Mouse (Mus musculus): Measurements from ENCODE around the gene Larp4b. TPM values are rescaled to one million over a fixed set of nuclear protein-coding genes. Genes with fewer than 3 reads are reported as not detected.

The Larp4b gene
- polyA plus RNA-seq, 1 experiment from 2014 or later = 45.2 TPM

GRCm38 (mm10) chr13:9139466-9139991, 45.8 kb downstream of the Larp4b start:
- H3K9me3 ChIP-seq (ENCODE audit: control insufficient read depth, low read length) = no peaks in the 10 kb centered on the region
- H3K9ac ChIP-seq (replicated peaks; ENCODE audit: low read depth, low read length) = no peak overlapping the region
- no peaks in the 10 kb centered on the region for H3K4me1 ChIP-seq (ENCODE audit: control insufficient read depth, insufficient read depth, low read length)
- 90% methylated on average over 6 of the region's 6 CpGs for WGBS
- H3K4me2 ChIP-seq (ENCODE audit: low read depth, low read length) = no peak overlapping the region
- no peak overlapping the region for H3K4me3 ChIP-seq (ENCODE audit: low read depth, low read length)
- no peak overlapping the region for H3K27ac ChIP-seq (ENCODE audit: low read depth, low read length)
- no peak for ATAC-seq (ENCODE audit: low read depth)
- H3K36me3 ChIP-seq (ENCODE audit: control insufficient read depth, insufficient read depth, low read length) = peaks cover 21% of the 10 kb centered on the region; the same call in 1 of the 2 replicates
- no peaks in the 10 kb centered on the region for H3K27me3 ChIP-seq (ENCODE audit: control insufficient read depth, insufficient read depth, low read length)

GRCm38 (mm10) chr13:9140204-9140603, 46.5 kb downstream of the Larp4b start:
- H3K36me3 ChIP-seq (ENCODE audit: control insufficient read depth, insufficient read depth, low read length) = peaks cover 22% of the 10 kb centered on the region; the same call in 1 of the 2 replicates
- no peak overlapping the region for H3K27ac ChIP-seq (ENCODE audit: low read depth, low read length)
- H3K4me2 ChIP-seq (ENCODE audit: low read depth, low read length) = no peak overlapping the region
- no peak overlapping the region for H3K4me3 ChIP-seq (ENCODE audit: low read depth, low read length)
- H3K27me3 ChIP-seq (ENCODE audit: control insufficient read depth, insufficient read depth, low read length) = no peaks in the 10 kb centered on the region
- no peaks in the 10 kb centered on the region for H3K9me3 ChIP-seq (ENCODE audit: control insufficient read depth, low read length)
- no peaks in the 10 kb centered on the region for H3K4me1 ChIP-seq (ENCODE audit: control insufficient read depth, insufficient read depth, low read length)
- 84% methylated on average over 10 of the region's 10 CpGs for WGBS
- ATAC-seq (ENCODE audit: low read depth) = 0 out of 2 replicates have a peak, but pooled peaks have one; percentile 44
- no peak overlapping the region for H3K9ac ChIP-seq (replicated peaks; ENCODE audit: low read depth, low read length)

GRCm38 (mm10) chr13:9142371-9142770, 48.7 kb downstream of the Larp4b start:
- Histone ChIP-seq H3K36me3 (ENCODE audit: control insufficient read depth, insufficient read depth, low read length) (peaks cover 30% of the 10 kb centered on the region; the same call in 1 of the 2 replicates), H3K4me1 (ENCODE audit: control insufficient read depth, insufficient read depth, low read length) (no peaks in the 10 kb centered on the region), H3K27me3 (ENCODE audit: control insufficient read depth, insufficient read depth, low read length) (no peaks in the 10 kb centered on the region), H3K9me3 (ENCODE audit: control insufficient read depth, low read length) (no peaks in the 10 kb centered on the region), H3K9ac (replicated peaks; ENCODE audit: low read depth, low read length) (no peak overlapping the region), H3K4me2 (ENCODE audit: low read depth, low read length) (no peak overlapping the region), H3K4me3 (ENCODE audit: low read depth, low read length) (no peak overlapping the region), H3K27ac (ENCODE audit: low read depth, low read length) (no peak overlapping the region)
- WGBS = 14% methylated on average over 2 of the region's 2 CpGs
- ATAC-seq (ENCODE audit: low read depth) = no peak; the same call in 1 of the 2 replicates

GRCm38 (mm10) chr13:9148830-9149229, 55.1 kb downstream of the Larp4b start:
- Histone ChIP-seq H3K27ac (ENCODE audit: low read depth, low read length) (no peak overlapping the region), H3K9me3 (ENCODE audit: control insufficient read depth, low read length) (no peaks in the 10 kb centered on the region), H3K4me3 (ENCODE audit: low read depth, low read length) (no peak overlapping the region), H3K27me3 (ENCODE audit: control insufficient read depth, insufficient read depth, low read length) (no peaks in the 10 kb centered on the region), H3K4me1 (ENCODE audit: control insufficient read depth, insufficient read depth, low read length) (no peaks in the 10 kb centered on the region), H3K4me2 (ENCODE audit: low read depth, low read length) (no peak overlapping the region), H3K9ac (replicated peaks; ENCODE audit: low read depth, low read length) (no peak overlapping the region), H3K36me3 (ENCODE audit: control insufficient read depth, insufficient read depth, low read length) (peaks cover 39% of the 10 kb centered on the region)
- WGBS = 87% methylated on average over 2 of the region's 2 CpGs
- no peak for ATAC-seq (ENCODE audit: low read depth)

GRCm38 (mm10) chr13:9149473-9150217, 56.0 kb downstream of the Larp4b start:
- Histone ChIP-seq H3K9me3 (ENCODE audit: control insufficient read depth, low read length) (no peaks in the 10 kb centered on the region), H3K36me3 (ENCODE audit: control insufficient read depth, insufficient read depth, low read length) (peaks cover 32% of the 10 kb centered on the region), H3K27ac (ENCODE audit: low read depth, low read length) (no peak overlapping the region), H3K27me3 (ENCODE audit: control insufficient read depth, insufficient read depth, low read length) (no peaks in the 10 kb centered on the region), H3K4me2 (ENCODE audit: low read depth, low read length) (no peak overlapping the region), H3K4me1 (ENCODE audit: control insufficient read depth, insufficient read depth, low read length) (no peaks in the 10 kb centered on the region), H3K4me3 (ENCODE audit: low read depth, low read length) (no peak overlapping the region), H3K9ac (replicated peaks; ENCODE audit: low read depth, low read length) (no peak overlapping the region)
- ATAC-seq (ENCODE audit: low read depth) = no peak
- WGBS = 47% methylated on average over 7 of the region's 7 CpGs

DNA sequence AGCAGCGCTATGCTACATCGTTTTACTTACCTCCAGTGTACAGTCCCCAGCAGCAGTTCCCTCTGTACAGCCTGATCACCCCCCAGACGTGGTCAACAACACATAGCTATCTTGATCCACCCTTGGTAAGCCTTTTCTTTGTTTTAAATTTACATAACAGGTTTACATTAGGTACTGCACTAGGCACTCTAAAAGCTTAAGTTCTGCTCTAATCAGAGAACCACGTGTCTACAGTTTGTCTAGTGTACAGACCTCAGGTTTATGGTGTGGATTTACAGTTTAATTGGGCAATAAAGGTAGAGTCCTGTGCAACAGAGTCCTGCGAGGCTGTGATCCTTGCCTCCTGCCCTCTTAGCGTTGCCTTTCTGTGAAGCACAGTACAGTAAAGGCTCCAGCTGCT, 57.4 kb downstream of the Larp4b start:
- no peak overlapping the region for H3K4me3 ChIP-seq (ENCODE audit: low read depth, low read length)
- peaks cover 29% of the 10 kb centered on the region for H3K36me3 ChIP-seq (ENCODE audit: control insufficient read depth, insufficient read depth, low read length)
- ATAC-seq (ENCODE audit: low read depth) = no peak
- no peaks in the 10 kb centered on the region for H3K27me3 ChIP-seq (ENCODE audit: control insufficient read depth, insufficient read depth, low read length)
- H3K9me3 ChIP-seq (ENCODE audit: control insufficient read depth, low read length) = no peaks in the 10 kb centered on the region
- no peak overlapping the region for H3K27ac ChIP-seq (ENCODE audit: low read depth, low read length)
- no peaks in the 10 kb centered on the region for H3K4me1 ChIP-seq (ENCODE audit: control insufficient read depth, insufficient read depth, low read length)
- H3K9ac ChIP-seq (replicated peaks; ENCODE audit: low read depth, low read length) = no peak overlapping the region
- H3K4me2 ChIP-seq (ENCODE audit: low read depth, low read length) = no peak overlapping the region
- WGBS = 74% methylated on average over 6 of the region's 6 CpGs

DNA sequence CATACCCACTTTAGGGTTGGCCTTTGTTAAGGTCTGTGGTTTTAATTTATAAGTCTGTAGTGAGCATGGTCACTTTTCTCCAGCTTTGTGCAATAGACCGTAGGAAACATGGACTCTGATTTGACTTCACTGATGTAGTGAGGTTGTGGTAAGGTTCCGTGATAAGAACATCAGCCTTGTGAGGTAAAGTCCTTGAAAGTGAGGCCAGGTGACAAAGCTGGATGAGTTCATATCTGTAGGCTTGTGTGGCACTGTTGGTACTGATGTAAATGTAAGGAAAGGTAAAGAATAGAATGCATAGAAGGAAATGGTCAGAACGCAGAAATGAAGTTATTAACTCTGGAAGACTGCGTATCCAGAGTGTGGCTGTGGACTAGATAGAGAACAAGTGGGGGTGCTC, 57.9 kb downstream of the Larp4b start:
- no peak overlapping the region for H3K4me2 ChIP-seq (ENCODE audit: low read depth, low read length)
- H3K9ac ChIP-seq (replicated peaks; ENCODE audit: low read depth, low read length) = no peak overlapping the region
- no peaks in the 10 kb centered on the region for H3K4me1 ChIP-seq (ENCODE audit: control insufficient read depth, insufficient read depth, low read length)
- peaks cover 32% of the 10 kb centered on the region for H3K36me3 ChIP-seq (ENCODE audit: control insufficient read depth, insufficient read depth, low read length)
- no peaks in the 10 kb centered on the region for H3K9me3 ChIP-seq (ENCODE audit: control insufficient read depth, low read length)
- H3K4me3 ChIP-seq (ENCODE audit: low read depth, low read length) = no peak overlapping the region
- WGBS = 95% methylated on average over 4 of the region's 4 CpGs
- ATAC-seq (ENCODE audit: low read depth) = no peak
- H3K27ac ChIP-seq (ENCODE audit: low read depth, low read length) = no peak overlapping the region
- H3K27me3 ChIP-seq (ENCODE audit: control insufficient read depth, insufficient read depth, low read length) = no peaks in the 10 kb centered on the region

DNA sequence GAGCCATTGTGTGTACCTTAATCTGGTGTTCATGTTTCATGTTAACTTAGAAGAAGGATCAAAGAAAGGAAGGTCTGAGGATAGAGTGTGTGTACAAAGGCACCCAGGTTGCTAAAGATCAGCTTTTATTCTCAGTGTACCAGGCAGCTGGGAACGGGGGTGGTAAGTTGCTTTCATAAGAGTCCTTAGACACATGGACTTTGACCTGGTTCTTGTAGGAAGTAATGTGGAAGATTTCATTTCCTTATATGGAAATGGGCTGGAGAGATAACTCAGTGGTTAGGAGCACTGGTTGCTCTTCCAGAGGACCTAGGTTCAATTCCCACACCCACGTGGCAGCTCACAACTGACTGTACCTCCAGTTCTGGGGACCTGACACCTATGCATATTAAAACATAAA, 58.6 kb downstream of the Larp4b start:
- H3K9me3 ChIP-seq (ENCODE audit: control insufficient read depth, low read length) = no peaks in the 10 kb centered on the region
- H3K4me3 ChIP-seq (ENCODE audit: low read depth, low read length) = no peak overlapping the region
- no peak overlapping the region for H3K9ac ChIP-seq (replicated peaks; ENCODE audit: low read depth, low read length)
- 89% methylated on average over 2 of the region's 2 CpGs for WGBS
- ATAC-seq (ENCODE audit: low read depth) = no peak
- H3K4me1 ChIP-seq (ENCODE audit: control insufficient read depth, insufficient read depth, low read length) = no peaks in the 10 kb centered on the region
- H3K27me3 ChIP-seq (ENCODE audit: control insufficient read depth, insufficient read depth, low read length) = no peaks in the 10 kb centered on the region
- no peak overlapping the region for H3K4me2 ChIP-seq (ENCODE audit: low read depth, low read length)
- peaks cover 31% of the 10 kb centered on the region for H3K36me3 ChIP-seq (ENCODE audit: control insufficient read depth, insufficient read depth, low read length)
- H3K27ac ChIP-seq (ENCODE audit: low read depth, low read length) = no peak overlapping the region

DNA sequence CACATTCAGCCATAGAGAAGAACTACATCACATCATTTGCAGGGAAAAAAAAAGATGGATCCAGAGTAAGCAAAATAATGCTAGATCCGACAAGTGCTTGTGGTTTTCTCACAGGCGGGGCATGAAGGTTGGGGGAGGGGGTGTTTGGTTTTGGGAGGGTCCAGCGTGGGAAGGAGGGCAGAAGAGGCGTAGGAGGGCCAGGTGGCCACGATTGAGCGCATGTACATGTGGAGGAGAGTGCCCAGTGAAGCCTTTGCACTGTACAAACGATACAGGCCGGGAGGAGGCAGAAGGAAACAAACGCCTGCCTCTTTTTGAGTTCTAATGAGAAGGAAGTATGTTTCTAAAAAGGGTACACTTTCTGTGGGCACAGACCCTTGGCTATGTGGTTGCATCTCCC, 60.1 kb downstream of the Larp4b start:
- Histone ChIP-seq H3K36me3 (ENCODE audit: control insufficient read depth, insufficient read depth, low read length) (peaks cover 31% of the 10 kb centered on the region), H3K9ac (replicated peaks; ENCODE audit: low read depth, low read length) (no peak overlapping the region), H3K4me1 (ENCODE audit: control insufficient read depth, insufficient read depth, low read length) (no peaks in the 10 kb centered on the region), H3K4me3 (ENCODE audit: low read depth, low read length) (no peak overlapping the region), H3K9me3 (ENCODE audit: control insufficient read depth, low read length) (no peaks in the 10 kb centered on the region), H3K27me3 (ENCODE audit: control insufficient read depth, insufficient read depth, low read length) (no peaks in the 10 kb centered on the region), H3K27ac (ENCODE audit: low read depth, low read length) (no peak overlapping the region), H3K4me2 (ENCODE audit: low read depth, low read length) (no peak overlapping the region)
- ATAC-seq (ENCODE audit: low read depth) = no peak
- WGBS = 89% methylated on average over 9 of the region's 9 CpGs
